Mouse (Mus musculus) kidney, postnatal 14 days (tissue): Measurements from ENCODE around the gene Gsdma2.
A peak's percentile ranks its signal among the peaks of the same experiment; 100 is the strongest.
"Not testable (repeated sequence)": the region's sequence is repeated elsewhere in the genome, so short reads cannot be mapped to it uniquely, and the experiment has no call there.

Experiments used
- DNase-seq: peaks from one replicate; pipeline ENCODE4 v3.0.0; 2022; ENCODE audit warnings: mixed read lengths

The Gsdma2 gene

GRCm38 (mm10) chr11:98668984-98669383 is 22.4 kb downstream of the Gsdma2 start:
- no peak for DNase-seq

- DNase-seq = no peak
Measured at GRCm38 (mm10) chr11:98671284-98671815, 24.8 kb downstream of the Gsdma2 start.

GRCm38 (mm10) chr11:98671857-98672256 is 25.3 kb downstream of the Gsdma2 start:
- no peak for DNase-seq

- no peak for DNase-seq
Measured at GRCm38 (mm10) chr11:98672482-98672881, 25.9 kb downstream of the Gsdma2 start.

- peak; percentile 66 for DNase-seq
Measured at GRCm38 (mm10) chr11:98673136-98673535, 26.6 kb downstream of the Gsdma2 start.

- no peak for DNase-seq
Measured at GRCm38 (mm10) chr11:98675829-98676363, 29.3 kb downstream of the Gsdma2 start.

GRCm38 (mm10) chr11:98680023-98680422 is 33.5 kb downstream of the Gsdma2 start:
- DNase-seq = no peak

GRCm38 (mm10) chr11:98680595-98680994 is 34.0 kb downstream of the Gsdma2 start:
- not testable (repeated sequence) for DNase-seq

GRCm38 (mm10) chr11:98681186-98681585 is 34.6 kb downstream of the Gsdma2 start:
- DNase-seq = no peak

GRCm38 (mm10) chr11:98681786-98682745 is 35.5 kb downstream of the Gsdma2 start, which contains the start of gene Psmd3:
Gene Psmd3 (plus strand): TSS chr11:98682554.
- peak; percentile 97 for DNase-seq

- DNase-seq = no peak
Measured at GRCm38 (mm10) chr11:98682811-98683210, 36.3 kb downstream of the Gsdma2 start.

- no peak for DNase-seq
Measured at GRCm38 (mm10) chr11:98685642-98686041, 39.1 kb downstream of the Gsdma2 start.

- DNase-seq = peak; percentile 83
Measured at GRCm38 (mm10) chr11:98686976-98687375, 40.4 kb downstream of the Gsdma2 start.

- DNase-seq = no peak
Measured at GRCm38 (mm10) chr11:98688009-98688408, 41.5 kb downstream of the Gsdma2 start.

- DNase-seq = no peak
Measured at GRCm38 (mm10) chr11:98693201-98693600, 46.6 kb downstream of the Gsdma2 start.

GRCm38 (mm10) chr11:98693746-98694145 is 47.2 kb downstream of the Gsdma2 start:
- no peak for DNase-seq

GRCm38 (mm10) chr11:98694301-98694700 is 47.7 kb downstream of the Gsdma2 start:
- no peak for DNase-seq

- DNase-seq = no peak
Measured at GRCm38 (mm10) chr11:98695408-98695807, 48.8 kb downstream of the Gsdma2 start.

GRCm38 (mm10) chr11:98696454-98697216 is 50.1 kb downstream of the Gsdma2 start:
- DNase-seq = no peak

- no peak for DNase-seq
Measured at GRCm38 (mm10) chr11:98697225-98697624, 50.7 kb downstream of the Gsdma2 start.

GRCm38 (mm10) chr11:98698849-98699640 is 52.5 kb downstream of the Gsdma2 start:
- no peak for DNase-seq

GRCm38 (mm10) chr11:98699911-98700310 is 53.4 kb downstream of the Gsdma2 start:
- DNase-seq = peak; percentile 84
